Mouse (Mus musculus) brown adipose tissue, adult 24 weeks (tissue): Measurements from ENCODE around the gene Tfe3. TPM values are rescaled to one million over a fixed set of nuclear protein-coding genes. Genes with fewer than 3 reads are reported as not detected.
"Not testable (repeated sequence)": the region's sequence is repeated elsewhere in the genome, so short reads cannot be mapped to it uniquely, and the experiment has no call there.

Experiments used
- H3K27ac ChIP-seq: fragments of 200-500 bp; replicated peaks from 2 replicates; pipeline ENCODE4 v1.5.1; 2012; ENCODE audit warnings: low read depth, mild to moderate bottlenecking, low read length
- H3K4me1 ChIP-seq: fragments of 200-500 bp; 2 replicates; pipeline ENCODE4 v1.6.1; 2012; ENCODE audit warnings: low read length, mixed read lengths; ENCODE audit not compliant: control insufficient read depth, insufficient read depth, insufficient read length
- H3K4me3 ChIP-seq: fragments of 200-500 bp; 2 replicates; pipeline ENCODE4 v1.5.1; 2012; ENCODE audit warnings: low read depth, mild to moderate bottlenecking, low read length, moderate library complexity; ENCODE audit not compliant: insufficient read depth
- polyA plus RNA-seq: library from polyadenylated mRNA; stranded (reverse); fragments of >200 nt; gene quantifications from 2 replicates; pipeline ENCODE4 v1.2.4, GENCODE M21; 2012; ENCODE audit not compliant: missing spikeins, insufficient read depth, insufficient read length

Gene Tfe3
- polyA plus RNA-seq = 22.3 and 27.5 TPM in 2 replicates

DNA sequence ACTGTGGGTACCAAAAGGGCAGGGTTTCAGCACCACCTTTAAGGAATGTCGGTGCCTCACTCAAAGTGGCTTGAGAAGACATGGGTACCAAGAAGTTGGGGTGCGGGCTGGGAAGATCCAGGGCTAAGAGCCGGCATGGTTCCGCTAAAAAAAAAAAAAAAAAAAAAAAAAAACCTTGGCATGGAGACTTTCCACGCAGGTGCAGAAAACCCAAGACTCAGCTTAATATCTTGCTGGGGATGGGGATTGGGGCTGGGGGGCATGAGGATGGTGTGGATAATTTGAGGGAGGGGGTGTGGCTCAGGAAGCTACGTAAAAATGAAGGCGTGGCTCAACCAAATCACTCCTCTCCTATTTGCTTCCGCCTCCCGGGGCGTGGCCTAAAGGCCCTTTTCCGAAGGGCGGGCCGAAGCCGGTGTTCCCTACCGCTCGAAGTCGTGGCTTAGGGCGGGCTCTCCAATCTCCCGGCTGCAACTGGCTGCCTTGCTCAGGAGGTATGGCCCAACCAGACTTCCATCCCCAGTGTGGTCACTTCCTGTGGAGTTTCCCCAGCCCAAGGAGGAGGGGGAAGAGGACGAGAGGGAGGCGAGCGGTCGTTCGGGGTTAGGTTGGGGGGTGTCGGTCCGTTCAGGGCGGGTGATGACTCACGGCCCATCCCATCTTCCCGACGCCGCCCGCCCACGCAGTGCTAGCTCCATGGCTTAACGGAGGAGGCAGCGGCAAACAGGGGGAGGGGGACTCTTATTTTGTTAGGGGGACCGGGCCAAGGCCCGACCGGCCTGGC is at the start of gene Tfe3:
TSS of gene Tfe3 (plus strand) at position 424 of the 784 bp plus-strand sequence.
- Histone ChIP-seq H3K4me1 (no peaks in the 10 kb centered on the region), H3K27ac (peak within 1 kb of the TSS; percentile 91), H3K4me3 (peak within 1 kb of the TSS; percentile 96)

- not testable (repeated sequence) for H3K4me1 ChIP-seq
- Histone ChIP-seq H3K27ac (peak overlapping the region; percentile 48), H3K4me3 (peak overlapping the region; percentile 53)
These were observed 48.6 kb upstream of the Tfe3 start for GRCm38 (mm10) chrX:7713764-7714134.

DNA sequence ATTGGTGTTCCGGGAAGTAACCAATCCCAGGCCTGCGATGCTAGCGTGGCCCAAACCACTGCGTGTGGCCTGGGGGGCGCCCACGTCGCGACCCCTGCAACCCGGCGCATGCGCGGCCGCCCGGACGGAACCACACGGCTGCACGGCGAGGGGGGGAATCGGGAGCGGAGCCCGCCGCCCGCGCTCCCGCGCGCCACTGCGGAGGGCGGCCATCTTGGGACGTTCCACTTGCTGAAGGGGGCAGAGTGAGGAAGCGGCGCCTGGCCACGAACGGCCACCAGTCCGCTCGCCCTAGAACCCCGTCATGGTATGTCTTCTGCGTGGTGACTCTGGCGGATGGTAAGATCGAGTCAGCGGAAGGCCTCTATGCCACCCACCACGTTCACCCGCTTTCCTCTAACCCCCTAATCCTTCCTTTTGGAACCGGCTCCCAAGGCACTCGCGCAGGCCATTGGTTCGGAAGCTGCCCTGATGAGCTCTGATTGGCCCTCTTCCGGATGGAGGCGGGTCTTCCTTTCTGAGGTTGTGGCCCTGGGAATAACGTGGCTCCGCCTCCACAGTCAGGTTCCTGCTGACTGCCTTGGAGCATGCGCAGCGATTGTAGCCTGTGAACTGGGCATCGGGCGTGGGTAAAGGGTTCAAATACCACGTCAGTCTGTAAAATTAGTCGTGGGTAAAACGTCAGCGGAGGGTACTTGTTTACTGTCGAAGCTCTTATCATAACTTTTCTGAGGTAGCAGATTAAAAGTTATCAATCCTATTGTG is 48.0 kb upstream of the Tfe3 start, which contains the start of gene Wdr45:
TSS of gene Wdr45 (plus strand) at position 199 of the 765 bp plus-strand sequence.
- Histone ChIP-seq H3K27ac (peak within 1 kb of the TSS; percentile 82), H3K4me3 (peak within 1 kb of the TSS; percentile 53)
- H3K4me1 ChIP-seq = not testable (repeated sequence)

DNA sequence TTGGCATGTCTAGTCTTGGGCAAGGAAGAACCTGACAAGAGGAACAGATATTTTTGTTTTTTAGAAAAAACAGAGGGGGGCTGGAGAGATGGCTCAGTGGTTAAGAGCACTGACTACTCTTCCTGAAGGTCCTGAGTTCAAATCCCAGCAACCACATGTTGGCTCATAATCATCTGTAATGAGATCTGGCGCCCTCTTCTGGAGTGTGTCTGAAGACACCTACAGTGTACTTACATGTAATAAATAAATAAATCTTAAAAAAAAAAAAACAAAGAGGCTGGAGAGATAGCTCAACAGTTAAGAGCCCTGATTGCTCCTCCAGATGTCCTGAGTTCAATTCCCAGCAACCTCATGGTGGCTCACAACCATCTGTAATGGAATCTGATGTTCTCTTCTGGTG is 46.3 kb upstream of the Tfe3 start:
- H3K27ac ChIP-seq, H3K4me3 ChIP-seq, H3K4me1 ChIP-seq: not testable (repeated sequence)

GRCm38 (mm10) chrX:7721514-7722281 is 40.7 kb upstream of the Tfe3 start, which contains the start of gene Gm45208:
Gm45208 (plus strand) TSS chrX:7722245.
- Histone ChIP-seq H3K4me3 (peak within 1 kb of the TSS; percentile 96), H3K27ac (peak within 1 kb of the TSS; percentile 100), H3K4me1 (no peaks in the 10 kb centered on the region)

- H3K4me1 ChIP-seq = no peaks in the 10 kb centered on the region
- peak overlapping the region; percentile 78 for H3K27ac ChIP-seq
- peak overlapping the region; percentile 96 for H3K4me3 ChIP-seq
These were observed 40.1 kb upstream of the Tfe3 start for GRCm38 (mm10) chrX:7722282-7722611.

GRCm38 (mm10) chrX:7722691-7723090 is 39.7 kb upstream of the Tfe3 start:
- Histone ChIP-seq H3K4me1 (no peaks in the 10 kb centered on the region), H3K4me3 (peak overlapping the region; percentile 96), H3K27ac (peak overlapping the region; percentile 78)

GRCm38 (mm10) chrX:7724135-7724534 is 38.2 kb upstream of the Tfe3 start:
- Histone ChIP-seq H3K4me3 (no peak overlapping the region), H3K27ac (no peak overlapping the region), H3K4me1 (no peaks in the 10 kb centered on the region)

GRCm38 (mm10) chrX:7725841-7726240 is 36.5 kb upstream of the Tfe3 start:
- Histone ChIP-seq H3K4me1 (no peaks in the 10 kb centered on the region), H3K4me3 (no peak overlapping the region), H3K27ac (no peak overlapping the region)

DNA sequence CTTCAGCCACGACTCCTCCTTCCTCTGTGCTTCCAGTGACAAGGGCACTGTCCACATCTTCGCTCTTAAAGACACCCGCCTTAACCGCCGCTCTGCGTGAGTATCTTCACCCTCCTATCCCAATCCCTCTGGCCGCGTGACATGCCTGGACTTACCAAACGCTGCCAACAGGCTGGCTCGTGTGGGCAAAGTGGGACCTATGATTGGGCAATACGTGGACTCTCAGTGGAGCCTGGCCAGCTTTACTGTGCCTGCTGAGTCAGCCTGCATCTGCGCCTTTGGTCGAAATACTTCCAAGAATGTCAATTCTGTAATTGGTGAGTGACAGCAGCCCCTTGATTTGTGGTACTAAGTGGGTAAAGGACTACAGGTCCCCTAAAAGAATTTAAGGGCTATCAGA is 35.2 kb upstream of the Tfe3 start:
- Histone ChIP-seq H3K4me1 (no peaks in the 10 kb centered on the region), H3K4me3 (no peak overlapping the region), H3K27ac (0 out of 2 replicates have a peak overlapping the region, but pooled peaks have one; percentile 55)

DNA sequence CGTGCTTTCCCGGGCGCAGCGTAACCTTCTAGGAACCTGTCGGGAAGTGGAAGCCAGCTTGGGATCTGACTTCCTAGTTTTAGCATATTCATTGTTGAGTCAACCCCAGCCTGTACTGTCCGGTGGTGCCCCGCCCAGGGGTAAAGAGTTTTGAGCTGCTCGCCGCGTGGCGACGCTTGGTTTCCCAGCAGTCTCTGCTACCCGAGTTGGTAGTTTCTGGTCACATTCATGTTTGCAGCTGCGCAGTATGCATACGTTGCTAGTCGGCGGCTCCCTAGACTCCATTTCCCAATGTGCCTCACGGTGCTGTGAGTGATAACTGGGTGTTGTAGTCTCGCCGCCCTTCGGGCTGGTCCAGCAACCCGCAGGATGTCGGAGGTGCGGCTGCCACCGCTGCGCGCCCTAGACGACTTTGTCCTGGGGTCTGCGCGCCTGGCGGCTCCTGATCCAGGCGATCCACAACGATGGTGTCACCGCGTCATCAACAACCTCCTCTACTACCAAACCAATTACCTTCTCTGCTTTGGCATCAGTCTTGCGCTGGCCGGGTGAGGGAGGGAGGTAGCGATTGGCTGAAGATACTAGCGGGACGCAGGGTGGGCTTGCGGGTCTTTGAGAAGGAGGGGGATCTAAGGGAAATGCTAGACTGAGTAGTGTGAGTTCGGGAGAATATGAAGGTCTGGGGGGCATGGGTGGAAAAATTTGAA is 34.0 kb upstream of the Tfe3 start, which contains the start of gene Praf2:
TSS of gene Praf2 (plus strand) at position 225 of the 707 bp plus-strand sequence.
- Histone ChIP-seq H3K27ac (peak within 1 kb of the TSS; percentile 55), H3K4me3 (peak within 1 kb of the TSS; percentile 67), H3K4me1 (no peaks in the 10 kb centered on the region)

DNA sequence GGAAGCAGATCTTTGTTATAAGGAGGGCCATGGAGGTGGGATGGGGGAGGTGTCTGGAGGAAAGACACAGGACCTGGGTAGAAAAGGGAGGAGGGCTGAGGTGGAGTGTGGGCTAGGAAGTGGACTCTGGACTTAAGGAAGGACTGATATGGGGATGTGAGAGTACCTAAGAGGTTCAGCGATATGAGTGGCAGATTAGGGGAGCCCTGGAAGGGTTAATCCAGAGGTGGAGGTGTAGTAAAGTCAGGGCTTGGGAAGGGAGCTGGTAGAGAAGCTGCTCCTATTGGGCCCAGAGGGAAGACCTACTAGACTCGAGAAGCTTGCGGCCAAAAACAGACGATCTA is 33.5 kb upstream of the Tfe3 start:
- Histone ChIP-seq H3K27ac (no peak overlapping the region), H3K4me3 (peak overlapping the region; percentile 67)

GRCm38 (mm10) chrX:7733571-7734156 is 28.7 kb upstream of the Tfe3 start:
- Histone ChIP-seq H3K4me3 (no peak overlapping the region), H3K4me1 (no peaks in the 10 kb centered on the region), H3K27ac (no peak overlapping the region)

More for the DNA sequence above, 33.5 kb upstream of the Tfe3 start:
- H3K4me1 ChIP-seq = no peaks in the 10 kb centered on the region

- Histone ChIP-seq H3K4me3 (no peak overlapping the region), H3K27ac (no peak overlapping the region)
These were observed 22.9 kb upstream of the Tfe3 start for GRCm38 (mm10) chrX:7739336-7740081.

More at GRCm38 (mm10) chrX:7739336-7740081, 22.9 kb upstream of the Tfe3 start:
- H3K4me1 ChIP-seq = no peaks in the 10 kb centered on the region
